Mouse (Mus musculus): ENCODE measurements around the gene Tshz2.
"Not testable (repeated sequence)": the region's sequence is repeated elsewhere in the genome, so short reads cannot be mapped to it uniquely, and the experiment has no call there.

Tshz2 gene

GRCm38 (mm10) chr2:169758120-169758519 is 125.3 kb downstream of the Tshz2 start:
- CTCF ChIA-PET = no interaction called here

DNA sequence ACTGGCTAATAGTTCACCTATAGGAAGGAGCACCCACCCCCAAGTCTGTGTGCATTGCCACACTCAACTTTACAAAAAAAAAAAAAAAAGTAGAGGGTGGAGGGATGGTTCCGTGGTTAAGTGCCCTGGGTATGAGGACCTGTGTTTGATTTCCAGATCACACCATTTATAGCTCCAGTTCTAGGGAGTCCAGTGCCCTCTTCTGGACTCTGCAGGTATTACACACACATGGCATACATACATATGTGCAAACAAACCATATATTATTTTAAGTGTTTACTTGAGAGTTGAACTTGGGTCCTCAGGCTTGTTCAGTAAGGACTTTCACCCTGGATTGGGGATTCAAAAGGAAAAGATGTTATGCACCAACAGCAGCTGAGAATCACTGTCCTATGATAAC is 127.3 kb downstream of the Tshz2 start:
- CTCF ChIA-PET = no interaction called here

GRCm38 (mm10) chr2:169761726-169762125 is 128.9 kb downstream of the Tshz2 start:
- CTCF ChIA-PET = no interaction called here

- CTCF ChIA-PET = no interaction called here
Observed at GRCm38 (mm10) chr2:169762301-169762700, 129.5 kb downstream of the Tshz2 start.

DNA sequence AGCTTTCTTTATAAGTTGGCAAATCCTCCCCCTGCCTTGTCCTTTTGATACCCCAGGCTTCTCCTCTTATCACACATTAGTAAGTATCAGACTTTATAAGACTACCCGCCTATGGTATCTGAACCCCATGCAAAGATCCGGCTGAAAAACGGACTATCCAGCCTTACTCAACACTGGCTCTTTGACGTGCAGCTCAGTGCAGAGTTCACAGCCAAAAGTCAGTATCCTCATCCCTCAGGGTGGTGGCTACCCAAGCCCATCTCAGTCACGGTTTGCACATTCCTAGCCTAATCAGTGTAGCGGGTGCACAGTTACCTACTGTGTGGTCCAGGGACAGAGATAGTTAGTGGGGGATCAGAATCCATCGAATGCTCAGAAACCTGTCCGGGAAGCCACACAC is 130.9 kb downstream of the Tshz2 start:
- CTCF ChIA-PET = no interaction called here

GRCm38 (mm10) chr2:169766247-169766646 is 133.4 kb downstream of the Tshz2 start:
- CTCF ChIA-PET = no interaction called here

DNA sequence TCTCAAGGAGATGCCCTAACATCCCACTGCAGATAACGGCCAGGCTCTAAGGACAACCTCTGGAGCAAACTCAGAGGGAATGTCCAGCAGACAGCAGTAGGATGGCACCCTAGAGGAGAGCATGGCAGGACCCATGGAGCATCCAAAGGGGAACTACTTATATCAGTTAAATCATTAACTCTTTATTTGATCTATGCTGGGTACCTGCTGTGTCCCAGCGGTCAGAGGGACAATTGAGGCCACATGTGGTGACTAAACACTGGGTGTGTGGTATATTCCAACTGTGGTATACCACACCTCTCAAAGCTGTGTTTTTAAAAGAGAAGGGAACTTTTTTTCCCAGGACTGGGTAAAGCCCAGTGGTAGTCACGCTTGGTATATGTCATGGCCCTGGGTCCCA is 134.5 kb downstream of the Tshz2 start:
- CTCF ChIA-PET = no interaction called here

DNA sequence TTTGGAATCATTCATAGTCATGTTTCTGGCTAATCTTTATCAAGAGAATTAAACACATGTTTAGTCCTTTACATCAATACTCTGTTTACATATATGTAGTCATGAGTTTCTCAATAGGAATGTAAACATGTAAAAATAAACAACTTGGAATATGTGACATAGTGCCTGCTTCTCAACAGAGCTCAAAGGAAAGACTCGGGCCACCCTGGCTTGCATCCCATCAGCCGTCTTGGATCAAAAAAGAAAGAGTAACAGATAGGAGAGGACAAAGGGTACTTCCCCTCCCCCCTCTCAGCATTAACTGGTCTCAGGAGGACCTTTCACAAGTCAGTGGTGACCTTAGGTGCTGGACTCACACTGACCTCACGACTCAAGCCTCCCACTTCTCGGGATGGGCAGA is 142.3 kb downstream of the Tshz2 start:
- CTCF ChIA-PET = no interaction called here

DNA sequence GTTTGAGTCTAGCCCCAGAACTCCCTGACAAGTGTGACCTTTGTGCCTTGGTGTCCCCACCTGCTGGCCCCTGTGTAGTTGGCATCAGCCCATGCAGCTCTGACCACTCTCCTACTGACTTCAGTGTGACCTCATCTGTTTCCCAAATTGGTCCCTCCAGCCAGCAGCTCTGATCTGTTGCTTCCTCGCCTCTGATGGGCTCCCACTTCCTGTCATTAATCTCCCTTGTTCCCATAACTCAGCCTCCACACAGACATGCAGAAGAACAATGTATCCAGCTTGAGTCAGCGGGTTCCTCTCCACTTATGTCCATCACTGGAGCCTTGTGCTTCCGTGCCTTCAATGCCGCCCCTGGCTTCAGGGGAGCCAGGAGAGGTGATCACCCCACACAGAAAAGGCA is 144.4 kb downstream of the Tshz2 start:
- CTCF ChIA-PET = no interaction called here

DNA sequence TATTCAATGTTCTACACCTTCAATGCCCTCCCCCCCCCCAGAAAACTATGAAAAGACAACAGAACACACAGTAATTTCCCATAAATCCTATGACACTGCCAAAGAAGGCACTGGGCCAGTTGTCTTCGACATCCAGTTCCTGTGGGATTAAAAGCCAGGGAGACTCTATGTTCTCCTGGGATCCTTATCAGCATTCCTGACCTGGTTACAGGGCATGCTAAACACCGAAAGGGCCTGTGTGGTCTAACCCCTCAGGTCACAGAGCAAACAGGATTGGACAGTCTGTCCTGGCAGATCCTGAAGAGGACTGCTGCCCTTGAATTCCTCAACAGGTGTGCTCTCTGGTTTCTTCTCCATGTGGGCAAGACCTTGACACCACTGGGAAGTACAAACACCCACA is 145.0 kb downstream of the Tshz2 start:
- CTCF ChIA-PET = no interaction called here

- CTCF ChIA-PET = interaction anchor here (0.6 kb wide), 1 partner anchor 24 kb away, joined by 6 read pairs; no protein-coding TSS in a partner anchor
Observed at GRCm38 (mm10) chr2:169778740-169779345, 146.0 kb downstream of the Tshz2 start.

DNA sequence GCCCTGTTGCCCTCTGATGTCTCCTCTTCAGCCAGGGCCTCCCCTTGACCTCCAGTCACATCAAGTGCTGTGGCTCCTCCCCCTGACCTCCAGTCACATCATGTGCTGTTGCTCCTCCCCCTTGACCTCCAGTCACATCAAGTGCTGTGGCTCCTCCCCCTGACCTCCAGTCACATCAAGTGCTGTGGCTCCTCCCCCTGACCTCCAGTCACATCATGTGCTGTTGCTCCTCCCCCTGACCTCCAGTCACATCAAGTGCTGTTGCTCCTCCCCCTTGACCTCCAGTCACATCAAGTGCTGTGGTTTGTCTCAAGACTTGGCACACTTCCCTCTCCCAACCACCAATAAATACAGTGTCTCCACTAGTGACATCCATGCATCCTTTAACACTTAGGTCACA is 148.9 kb downstream of the Tshz2 start:
- CTCF ChIA-PET = not testable (repeated sequence)

DNA sequence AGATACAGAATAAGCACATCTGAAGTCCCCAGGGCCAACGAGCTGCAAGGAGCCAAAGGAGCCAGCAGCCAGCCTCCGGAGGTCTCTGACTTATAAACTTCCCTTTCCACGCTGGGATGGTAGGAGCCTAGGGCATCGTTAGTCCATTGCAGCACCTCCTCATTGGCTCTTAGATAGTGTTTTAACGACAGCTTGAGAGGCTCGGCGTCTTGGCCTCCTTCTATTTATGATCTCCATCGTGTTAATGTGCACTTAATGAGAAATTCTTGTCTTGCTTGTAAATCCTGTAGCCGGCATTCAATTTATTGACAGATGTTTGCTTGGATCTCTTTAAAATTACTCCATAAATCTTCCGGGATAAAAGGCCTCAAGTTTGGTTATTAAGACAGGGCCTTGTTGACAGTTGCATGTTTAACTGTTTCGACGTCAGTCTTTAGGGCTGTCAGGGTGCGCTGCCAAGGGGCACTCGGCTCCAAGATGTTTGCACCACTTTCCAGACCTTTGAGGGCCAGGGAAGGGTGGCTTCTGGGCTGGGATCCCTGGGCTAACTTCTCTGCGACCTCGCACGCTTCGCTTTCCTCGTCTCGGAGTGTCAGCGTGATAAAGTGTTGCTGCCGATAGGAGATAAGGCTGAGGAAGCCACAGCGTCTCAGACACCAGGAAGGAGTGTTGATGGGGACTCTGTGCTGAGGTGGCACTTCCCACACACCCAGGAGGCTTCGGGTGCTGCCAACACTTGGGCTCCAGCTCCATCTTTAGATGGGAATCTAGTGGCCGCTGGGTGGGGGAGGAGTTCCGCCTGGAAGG is 150.3 kb downstream of the Tshz2 start:
- CTCF ChIA-PET = no interaction called here

DNA sequence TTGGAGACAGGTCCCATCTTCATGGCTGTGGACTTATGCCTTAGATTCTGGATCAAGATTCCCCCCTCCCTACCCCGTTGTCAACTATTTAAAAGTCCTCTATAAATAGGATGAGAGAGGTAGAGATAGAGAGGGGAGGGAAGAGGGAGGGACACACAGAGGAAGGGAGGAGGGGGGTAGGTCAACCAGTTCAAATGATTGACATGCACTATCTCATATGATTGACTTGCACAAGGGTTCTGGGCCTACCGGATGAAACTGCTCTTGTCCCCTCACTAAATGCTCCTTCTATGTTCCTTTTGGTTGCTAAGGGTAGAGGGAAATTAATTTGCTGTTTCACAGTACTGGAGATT is 150.8 kb downstream of the Tshz2 start:
- CTCF ChIA-PET = no interaction called here

DNA sequence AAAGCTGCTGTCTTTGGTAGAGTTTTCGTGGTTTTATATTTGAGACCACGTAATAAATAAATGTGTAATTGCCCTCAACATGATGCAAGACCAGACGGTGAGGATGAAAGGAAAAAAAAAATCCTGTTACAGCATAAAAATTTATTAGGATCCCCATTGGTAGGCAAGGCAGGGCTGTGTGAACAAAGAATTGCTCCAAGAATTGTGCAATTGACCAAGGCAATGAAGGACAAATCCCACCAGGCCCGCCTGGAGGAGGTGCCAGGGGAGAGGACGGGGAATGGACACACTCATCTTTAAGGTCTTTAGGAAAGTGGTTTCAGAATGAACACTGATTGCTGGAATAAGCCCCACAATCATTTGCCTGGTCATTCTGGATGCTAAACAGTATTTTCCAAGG is 154.6 kb downstream of the Tshz2 start:
- CTCF ChIA-PET = no interaction called here

GRCm38 (mm10) chr2:169787906-169788305 is 155.1 kb downstream of the Tshz2 start:
- CTCF ChIA-PET = no interaction called here

- CTCF ChIA-PET = no interaction called here
Observed at GRCm38 (mm10) chr2:169790439-169791131, 157.8 kb downstream of the Tshz2 start.

DNA sequence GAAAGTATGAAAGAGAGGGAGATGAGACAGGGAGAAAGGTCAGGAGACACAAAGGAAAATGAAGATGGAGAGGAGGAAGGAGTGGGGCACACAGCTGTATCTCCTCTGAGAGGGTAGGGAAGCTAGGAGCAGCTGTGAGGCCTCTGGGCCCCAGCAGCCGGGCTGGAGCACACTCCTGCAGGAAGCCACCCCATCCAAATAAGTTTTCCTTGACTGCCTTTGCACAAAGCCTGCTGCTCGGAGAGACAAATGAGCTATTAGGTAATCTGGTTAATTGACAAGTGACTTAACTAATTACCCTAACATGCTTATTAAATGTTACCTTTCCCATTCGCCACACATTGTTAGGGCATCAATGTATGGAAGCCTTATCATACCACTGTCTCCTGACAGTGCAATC is 159.9 kb downstream of the Tshz2 start:
- CTCF ChIA-PET = no interaction called here

DNA sequence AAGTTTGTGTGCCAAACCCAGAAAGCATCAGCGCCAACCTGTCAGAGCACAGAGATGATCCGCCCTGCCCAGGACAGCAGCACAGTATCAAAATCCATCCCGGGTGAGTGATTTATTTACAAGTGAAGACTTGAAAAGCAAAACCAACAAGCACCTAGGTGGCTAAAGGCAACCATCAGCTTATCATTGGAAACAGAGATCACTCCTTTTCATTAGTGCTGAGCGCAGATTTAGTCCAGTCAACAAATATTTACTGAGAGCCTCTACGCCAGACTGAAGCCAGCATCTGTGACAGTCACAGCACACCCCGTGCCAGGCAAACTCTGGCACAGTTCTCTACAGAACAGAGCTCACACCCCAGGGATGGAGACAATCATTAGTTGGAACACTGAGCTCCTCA is 169.4 kb downstream of the Tshz2 start:
- CTCF ChIA-PET = no interaction called here

- CTCF ChIA-PET = no interaction called here
Observed at GRCm38 (mm10) chr2:169804380-169804779, 171.6 kb downstream of the Tshz2 start.

DNA sequence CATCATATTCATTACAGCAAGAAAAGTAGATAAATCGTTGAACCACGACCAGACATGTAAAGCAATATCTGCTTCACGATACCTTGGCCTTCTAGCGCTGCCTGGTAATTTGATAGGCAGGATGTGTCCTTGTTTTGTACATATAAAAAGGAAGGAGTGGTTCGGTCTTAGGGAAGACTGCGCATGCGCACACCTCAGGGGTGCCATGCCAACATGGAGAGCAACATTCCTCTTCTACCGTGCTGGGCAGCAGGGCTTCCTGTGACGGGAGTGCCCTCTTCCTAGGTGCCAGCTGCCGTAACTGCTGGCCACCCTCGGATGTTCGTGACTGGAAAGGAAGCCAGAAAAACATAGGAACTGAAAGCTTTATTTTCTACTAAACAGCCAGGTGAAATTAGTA is 172.7 kb downstream of the Tshz2 start:
- CTCF ChIA-PET = no interaction called here

DNA sequence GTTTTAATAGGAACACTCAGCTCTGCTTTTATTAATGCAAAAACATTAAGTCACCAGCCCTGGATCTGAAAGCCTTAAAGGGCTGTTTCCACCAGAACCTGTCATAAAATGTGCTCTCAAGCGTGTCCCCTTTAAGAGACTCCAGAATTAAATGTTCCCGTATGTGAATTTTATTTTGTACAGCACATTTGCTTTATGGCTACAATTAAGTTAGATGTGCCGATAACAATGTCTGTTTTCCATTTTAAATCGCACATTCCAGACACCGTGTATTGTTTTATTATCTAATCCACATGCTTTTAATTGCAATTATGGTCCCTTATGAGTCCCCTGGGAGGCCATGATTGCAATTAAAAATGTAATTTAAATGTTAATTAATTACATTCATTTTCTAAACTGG is 178.8 kb downstream of the Tshz2 start:
- CTCF ChIA-PET = no interaction called here

GRCm38 (mm10) chr2:169812055-169812454 is 179.2 kb downstream of the Tshz2 start:
- CTCF ChIA-PET = no interaction called here
